Mouse (Mus musculus): ENCODE results near the gene Aqr. TPM values are rescaled to one million over a fixed set of nuclear protein-coding genes. Genes with fewer than 3 reads are reported as not detected.
A peak's percentile ranks its signal among the peaks of the same experiment; 100 is the strongest.

Gene Aqr
- polyA plus RNA-seq, 1 experiment = 18.4 TPM

GRCm38 (mm10) chr2:114058226-114058796 is 128.5 kb downstream of the Aqr start:
- Histone ChIP-seq H3K36me3 (ENCODE audit: control insufficient read depth, insufficient read depth) (no peaks in the 10 kb centered on the region), H3K4me3 (no peak overlapping the region)

GRCm38 (mm10) chr2:114057303-114057853 is 129.4 kb downstream of the Aqr start:
- Histone ChIP-seq H3K36me3 (ENCODE audit: control insufficient read depth, insufficient read depth) (no peaks in the 10 kb centered on the region), H3K4me2 (ENCODE audit: low read depth) (peak overlapping the region; percentile 54), H3K79me2 (ENCODE audit: control insufficient read depth, insufficient read depth) (no peaks in the 10 kb centered on the region), H3ac (ENCODE audit: control insufficient read depth, insufficient read length) (no peak overlapping the region), H3K27me3 (ENCODE audit: control insufficient read depth, insufficient read depth, insufficient read length) (no peaks in the 10 kb centered on the region), H3K4me3 (no peak overlapping the region)
- TF ChIP-seq MYOD1 (IDR thresholded peaks at IDR 0.05; ENCODE audit: control insufficient read depth in 1 of 3, insufficient read length in 2 of 3, low read depth in 2 of 3) = peak; percentile 79 to 92 (median 81)
- no peak for TF ChIP-seq E2F4 (IDR thresholded peaks at IDR 0.05; ENCODE audit: insufficient read depth)
- no peak for TF ChIP-seq REST (IDR thresholded peaks at IDR 0.05; ENCODE audit: insufficient read depth, insufficient read length)
- peak; percentile 67 to 95 (median 95) for TF ChIP-seq MYOG (IDR thresholded peaks at IDR 0.05; ENCODE audit: control insufficient read depth in 1 of 3, insufficient read depth in 1 of 3, insufficient read length in 2 of 3, low read depth in 2 of 3)
- no peak for TF ChIP-seq MAX (IDR thresholded peaks at IDR 0.05; ENCODE audit: low read depth)
- peak; percentile 87 for TF ChIP-seq TCF12 (IDR thresholded peaks at IDR 0.05; ENCODE audit: insufficient read depth, poor library complexity, severe bottlenecking)
- TF ChIP-seq POLR2A (IDR thresholded peaks at IDR 0.05; ENCODE audit: insufficient read length, low read depth) = peak; percentile 21

More at GRCm38 (mm10) chr2:114058226-114058796, 128.5 kb downstream of the Aqr start:
- Histone ChIP-seq H3ac (ENCODE audit: control insufficient read depth, insufficient read length) (no peak overlapping the region), H3K79me2 (ENCODE audit: control insufficient read depth, insufficient read depth) (no peaks in the 10 kb centered on the region), H3K4me2 (ENCODE audit: low read depth) (peak overlapping the region; percentile 47), H3K27me3 (ENCODE audit: control insufficient read depth, insufficient read depth, insufficient read length) (no peaks in the 10 kb centered on the region)
- TF ChIP-seq E2F4 (IDR thresholded peaks at IDR 0.05; ENCODE audit: insufficient read depth) (no peak), MAX (IDR thresholded peaks at IDR 0.05; ENCODE audit: low read depth) (no peak), POLR2AphosphoS2 (IDR thresholded peaks at IDR 0.05; ENCODE audit: insufficient read length, low read depth) (no peak), TCF3 (IDR thresholded peaks at IDR 0.05; ENCODE audit: insufficient read length, low read depth) (no peak), CEBPB (IDR thresholded peaks at IDR 0.05; ENCODE audit: insufficient read depth, poor library complexity, severe bottlenecking) (no peak), MYOG (IDR thresholded peaks at IDR 0.05; ENCODE audit: control insufficient read depth in 1 of 3, insufficient read depth in 1 of 3, insufficient read length in 2 of 3, low read depth in 2 of 3) (no peak), USF1 (IDR thresholded peaks at IDR 0.05; ENCODE audit: low read depth) (no peak), POLR2A (IDR thresholded peaks at IDR 0.05; ENCODE audit: insufficient read length, low read depth) (no peak), MYOD1 (IDR thresholded peaks at IDR 0.05; ENCODE audit: control insufficient read depth in 1 of 3, insufficient read length in 2 of 3, low read depth in 2 of 3) (no peak), SRF (IDR thresholded peaks at IDR 0.05; ENCODE audit: control insufficient read depth, insufficient read length, low read depth) (no peak)

- peak overlapping the region; percentile 74 for H3K4me2 ChIP-seq (ENCODE audit: low read depth)
- H3ac ChIP-seq (ENCODE audit: control insufficient read depth, insufficient read length) = no peak overlapping the region
- H3K79me2 ChIP-seq (ENCODE audit: control insufficient read depth, insufficient read depth) = no peaks in the 10 kb centered on the region
- peaks cover 1% of the 10 kb centered on the region for H3K36me3 ChIP-seq (ENCODE audit: control insufficient read depth, insufficient read depth)
- H3K27me3 ChIP-seq (ENCODE audit: control insufficient read depth, insufficient read depth, insufficient read length) = no peaks in the 10 kb centered on the region
- peak; percentile 33 for TF ChIP-seq SRF (IDR thresholded peaks at IDR 0.05; ENCODE audit: control insufficient read depth, insufficient read length, low read depth)
- TF ChIP-seq TCF12 (IDR thresholded peaks at IDR 0.05; ENCODE audit: insufficient read depth, poor library complexity, severe bottlenecking) = no peak
- TF ChIP-seq POLR2A (IDR thresholded peaks at IDR 0.05; ENCODE audit: insufficient read length, low read depth) = peak; percentile 22
- TF ChIP-seq TCF3 (IDR thresholded peaks at IDR 0.05; ENCODE audit: insufficient read length, low read depth) = no peak
- TF ChIP-seq USF1 (IDR thresholded peaks at IDR 0.05; ENCODE audit: low read depth) = no peak
- TF ChIP-seq MYOG (IDR thresholded peaks at IDR 0.05; ENCODE audit: control insufficient read depth in 1 of 3, insufficient read depth in 1 of 3, insufficient read length in 2 of 3, low read depth in 2 of 3) = peak in 1 of 3 experiments; percentile 62
- no peak for TF ChIP-seq E2F4 (IDR thresholded peaks at IDR 0.05; ENCODE audit: insufficient read depth)
- peak in 1 of 3 experiments; percentile 45 for TF ChIP-seq MYOD1 (IDR thresholded peaks at IDR 0.05; ENCODE audit: control insufficient read depth in 1 of 3, insufficient read length in 2 of 3, low read depth in 2 of 3)
- no peak for TF ChIP-seq REST (IDR thresholded peaks at IDR 0.05; ENCODE audit: insufficient read depth, insufficient read length)
- TF ChIP-seq CEBPB (IDR thresholded peaks at IDR 0.05; ENCODE audit: insufficient read depth, poor library complexity, severe bottlenecking) = no peak
- TF ChIP-seq POLR2AphosphoS2 (IDR thresholded peaks at IDR 0.05; ENCODE audit: insufficient read length, low read depth) = no peak
- TF ChIP-seq MAX (IDR thresholded peaks at IDR 0.05; ENCODE audit: low read depth) = no peak
- no peak overlapping the region for H3K4me3 ChIP-seq
Measured at GRCm38 (mm10) chr2:114054129-114054528, 132.7 kb downstream of the Aqr start.

GRCm38 (mm10) chr2:114052696-114053598 is 133.9 kb downstream of the Aqr start, which contains the start of gene Actc1:
TSS of gene Actc1 (minus strand) at chr2:114053548.
- Histone ChIP-seq H3ac (ENCODE audit: control insufficient read depth, insufficient read length) (no peak within 1 kb of the TSS), H3K27me3 (ENCODE audit: control insufficient read depth, insufficient read depth, insufficient read length) (no peaks in the 10 kb centered on the region), H3K4me3 (peak within 1 kb of the TSS; percentile 50), H3K4me2 (ENCODE audit: low read depth) (peak within 1 kb of the TSS; percentile 74), H3K36me3 (ENCODE audit: control insufficient read depth, insufficient read depth) (peaks cover 9% of the 10 kb centered on the region), H3K79me2 (ENCODE audit: control insufficient read depth, insufficient read depth) (no peaks in the 10 kb centered on the region)
- peak; percentile 7 for TF ChIP-seq TCF12 (IDR thresholded peaks at IDR 0.05; ENCODE audit: insufficient read depth, poor library complexity, severe bottlenecking)
- peak in 2 of 3 experiments; percentile 71 to 76 for TF ChIP-seq MYOD1 (IDR thresholded peaks at IDR 0.05; ENCODE audit: control insufficient read depth in 1 of 3, insufficient read length in 2 of 3, low read depth in 2 of 3)
- peak; percentile 92 for TF ChIP-seq POLR2A (IDR thresholded peaks at IDR 0.05; ENCODE audit: insufficient read length, low read depth)
- TF ChIP-seq USF1 (IDR thresholded peaks at IDR 0.05; ENCODE audit: low read depth) = no peak
- no peak for TF ChIP-seq REST (IDR thresholded peaks at IDR 0.05; ENCODE audit: insufficient read depth, insufficient read length)
- peak in 2 of 3 experiments; percentile 85 to 91 for TF ChIP-seq MYOG (IDR thresholded peaks at IDR 0.05; ENCODE audit: control insufficient read depth in 1 of 3, insufficient read depth in 1 of 3, insufficient read length in 2 of 3, low read depth in 2 of 3)
- TF ChIP-seq SRF (IDR thresholded peaks at IDR 0.05; ENCODE audit: control insufficient read depth, insufficient read length, low read depth) = peak; percentile 97
- no peak for TF ChIP-seq CEBPB (IDR thresholded peaks at IDR 0.05; ENCODE audit: insufficient read depth, poor library complexity, severe bottlenecking)
- peak; percentile 9 for TF ChIP-seq TCF3 (IDR thresholded peaks at IDR 0.05; ENCODE audit: insufficient read length, low read depth)
- TF ChIP-seq MAX (IDR thresholded peaks at IDR 0.05; ENCODE audit: low read depth) = no peak
- TF ChIP-seq POLR2AphosphoS2 (IDR thresholded peaks at IDR 0.05; ENCODE audit: insufficient read length, low read depth) = peak; percentile 91
- TF ChIP-seq E2F4 (IDR thresholded peaks at IDR 0.05; ENCODE audit: insufficient read depth) = no peak

Data from myocyte (in vitro differentiated cells).